Mouse (Mus musculus) heart, embryonic 13.5 days (tissue): ENCODE results near the gene Ugt1a7c. TPM values are rescaled to one million over a fixed set of nuclear protein-coding genes. Genes with fewer than 3 reads are reported as not detected.

ENCODE experiments used
- ATAC-seq: fragments of 200-750 bp; cut with Nextera tagmentation; 2 replicates; pipeline ENCODE4 v1.8.0; 2017; ENCODE audit warnings: moderate TSS enrichment; ENCODE audit not compliant: insufficient number of reproducible peaks, low FRiP score, low TSS enrichment; ENCODE audit errors: extremely low read depth
- H3K27ac ChIP-seq: fragments of 300-500 bp; sonication (generic); replicated peaks from 2 replicates; pipeline ENCODE4 v1.5.1; 2015; ENCODE audit warnings: moderate library complexity, mild to moderate bottlenecking, inconsistent platforms
- H3K27me3 ChIP-seq: fragments of 300-500 bp; sonication (generic); replicated peaks from 2 replicates; pipeline ENCODE4 v1.6.1; 2015; ENCODE audit warnings: mild to moderate bottlenecking, inconsistent platforms
- H3K36me3 ChIP-seq: fragments of 300-500 bp; sonication (generic); 2 replicates; pipeline ENCODE4 v1.6.1; 2015; ENCODE audit warnings: mild to moderate bottlenecking, inconsistent platforms
- H3K4me1 ChIP-seq: fragments of 300-500 bp; sonication (generic); 2 replicates; pipeline ENCODE4 v1.6.1; 2015; ENCODE audit warnings: inconsistent platforms
- H3K4me2 ChIP-seq: fragments of 300-500 bp; sonication (generic); 2 replicates; pipeline ENCODE4 v1.6.1; 2015; ENCODE audit warnings: inconsistent platforms, mild to moderate bottlenecking, moderate library complexity
- H3K4me3 ChIP-seq: fragments of 300-500 bp; sonication (generic); 2 replicates; pipeline ENCODE4 v1.5.1; 2015; ENCODE audit warnings: moderate library complexity, mild to moderate bottlenecking, inconsistent platforms
- H3K9ac ChIP-seq: fragments of 300-500 bp; sonication (generic); 2 replicates; pipeline ENCODE4 v1.6.1; 2015; ENCODE audit warnings: inconsistent platforms, mild to moderate bottlenecking, moderate library complexity
- H3K9me3 ChIP-seq: fragments of 300-500 bp; sonication (generic); 2 replicates; pipeline ENCODE4 v1.6.1; 2016; ENCODE audit warnings: inconsistent platforms
- WGBS: fragments of 180-500 bp; shearing (Covaris S2); methylation state at CpG from one replicate; pipeline ENCODE4 v1.1.7; 2015; ENCODE audit warnings: mixed read lengths; 5-methylcytosine and 5-hydroxymethylcytosine counted together
- polyA plus RNA-seq: library from polyadenylated mRNA; unstranded; fragments of >200 nt; fragmentation: Nextera tagmentation; extraction: Ambion mirVana; gene quantifications from 2 replicates; pipeline ENCODE4 v1.2.1, GENCODE M21; 2015

Gene Ugt1a7c
- polyA plus RNA-seq, 1 experiment from 2014 or later = 1.7 TPM

GRCm38 (mm10) chr1:88257681-88258080 is 162.8 kb downstream of the Ugt1a7c start:
- H3K27ac ChIP-seq = no peak overlapping the region
- no peaks in the 10 kb centered on the region for H3K27me3 ChIP-seq
- H3K9me3 ChIP-seq = peaks cover 50% of the 10 kb centered on the region
- no peak overlapping the region for H3K4me2 ChIP-seq
- no peak overlapping the region for H3K4me3 ChIP-seq
- H3K4me1 ChIP-seq = peaks cover 27% of the 10 kb centered on the region
- H3K9ac ChIP-seq = no peak overlapping the region
- WGBS = 73% methylated on average over 6 of the region's 6 CpGs
- ATAC-seq = no peak
- peaks cover 34% of the 10 kb centered on the region for H3K36me3 ChIP-seq

- WGBS = 64% methylated on average over 6 of the region's 6 CpGs
- H3K9me3 ChIP-seq = peaks cover 43% of the 10 kb centered on the region
These were observed 163.5 kb downstream of the Ugt1a7c start for GRCm38 (mm10) chr1:88258361-88258760.

GRCm38 (mm10) chr1:88258881-88259642 is 164.2 kb downstream of the Ugt1a7c start:
- no peak overlapping the region for H3K4me2 ChIP-seq
- WGBS = 60% methylated on average over 8 of the region's 8 CpGs
- H3K36me3 ChIP-seq = peaks cover 48% of the 10 kb centered on the region
- no peak overlapping the region; the same call in 1 of the 2 replicates for H3K27ac ChIP-seq
- no peak for ATAC-seq
- H3K4me1 ChIP-seq = peaks cover 30% of the 10 kb centered on the region
- peak overlapping the region; percentile 0; the same call in 1 of the 2 replicates for H3K9ac ChIP-seq
- no peak overlapping the region for H3K4me3 ChIP-seq
- H3K27me3 ChIP-seq = no peaks in the 10 kb centered on the region
- peaks cover 36% of the 10 kb centered on the region for H3K9me3 ChIP-seq

More at GRCm38 (mm10) chr1:88258361-88258760, 163.5 kb downstream of the Ugt1a7c start:
- peaks cover 30% of the 10 kb centered on the region for H3K4me1 ChIP-seq
- H3K36me3 ChIP-seq = peaks cover 41% of the 10 kb centered on the region
- H3K9ac ChIP-seq = no peak overlapping the region
- H3K4me2 ChIP-seq = no peak overlapping the region
- no peak for ATAC-seq
- no peak overlapping the region for H3K27ac ChIP-seq
- no peaks in the 10 kb centered on the region for H3K27me3 ChIP-seq
- H3K4me3 ChIP-seq = no peak overlapping the region

GRCm38 (mm10) chr1:88259643-88260024 is 164.8 kb downstream of the Ugt1a7c start:
- Histone ChIP-seq H3K4me3 (no peak overlapping the region), H3K27me3 (no peaks in the 10 kb centered on the region), H3K27ac (no peak overlapping the region; the same call in 1 of the 2 replicates), H3K4me2 (no peak overlapping the region), H3K9ac (peak overlapping the region; percentile 0; the same call in 1 of the 2 replicates), H3K36me3 (peaks cover 54% of the 10 kb centered on the region), H3K9me3 (peaks cover 31% of the 10 kb centered on the region), H3K4me1 (peaks cover 33% of the 10 kb centered on the region)
- no peak for ATAC-seq
- 70% methylated on average over 4 of the region's 4 CpGs for WGBS

GRCm38 (mm10) chr1:88260114-88260513 is 165.3 kb downstream of the Ugt1a7c start:
- Histone ChIP-seq H3K27me3 (no peaks in the 10 kb centered on the region), H3K36me3 (peaks cover 59% of the 10 kb centered on the region), H3K9ac (no peak overlapping the region), H3K9me3 (peaks cover 26% of the 10 kb centered on the region), H3K27ac (no peak overlapping the region), H3K4me2 (no peak overlapping the region), H3K4me3 (no peak overlapping the region), H3K4me1 (peaks cover 37% of the 10 kb centered on the region)
- no peak for ATAC-seq
- 69% methylated on average over 6 of the region's 6 CpGs for WGBS

- no peak for ATAC-seq
- H3K27ac ChIP-seq = no peak overlapping the region
- H3K9ac ChIP-seq = no peak overlapping the region
- peaks cover 65% of the 10 kb centered on the region for H3K36me3 ChIP-seq
- 81% methylated on average over 10 of the region's 10 CpGs for WGBS
- no peak overlapping the region for H3K4me3 ChIP-seq
- peaks cover 43% of the 10 kb centered on the region for H3K4me1 ChIP-seq
- H3K4me2 ChIP-seq = no peak overlapping the region
- H3K27me3 ChIP-seq = no peaks in the 10 kb centered on the region
- peaks cover 19% of the 10 kb centered on the region for H3K9me3 ChIP-seq
These were observed 165.9 kb downstream of the Ugt1a7c start for GRCm38 (mm10) chr1:88260604-88261377.

GRCm38 (mm10) chr1:88261706-88262105 is 166.8 kb downstream of the Ugt1a7c start:
- peaks cover 10% of the 10 kb centered on the region for H3K9me3 ChIP-seq

GRCm38 (mm10) chr1:88262255-88262654 is 167.4 kb downstream of the Ugt1a7c start:
- ATAC-seq = no peak
- Histone ChIP-seq H3K36me3 (peaks cover 80% of the 10 kb centered on the region), H3K9me3 (peaks cover 4% of the 10 kb centered on the region), H3K4me1 (peaks cover 43% of the 10 kb centered on the region), H3K27me3 (no peaks in the 10 kb centered on the region), H3K9ac (peak overlapping the region; percentile 0; the same call in 1 of the 2 replicates), H3K27ac (no peak overlapping the region), H3K4me3 (no peak overlapping the region), H3K4me2 (no peak overlapping the region)
- WGBS = 73% methylated on average over 4 of the region's 4 CpGs

More at GRCm38 (mm10) chr1:88261706-88262105, 166.8 kb downstream of the Ugt1a7c start:
- WGBS = 77% methylated on average over 7 of the region's 7 CpGs
- Histone ChIP-seq H3K9ac (no peak overlapping the region), H3K4me2 (no peak overlapping the region), H3K27me3 (no peaks in the 10 kb centered on the region), H3K27ac (no peak overlapping the region), H3K36me3 (peaks cover 75% of the 10 kb centered on the region), H3K4me1 (peaks cover 43% of the 10 kb centered on the region), H3K4me3 (no peak overlapping the region)
- no peak for ATAC-seq

- no peak overlapping the region for H3K27ac ChIP-seq
- no peak overlapping the region for H3K4me2 ChIP-seq
- H3K4me1 ChIP-seq = peaks cover 43% of the 10 kb centered on the region
- H3K9me3 ChIP-seq = no peaks in the 10 kb centered on the region
- no peak overlapping the region for H3K4me3 ChIP-seq
- H3K9ac ChIP-seq = no peak overlapping the region
- H3K36me3 ChIP-seq = peaks cover 87% of the 10 kb centered on the region
- WGBS = 74% methylated on average over 6 of the region's 6 CpGs
- no peaks in the 10 kb centered on the region for H3K27me3 ChIP-seq
- ATAC-seq = no peak
These were observed 168.1 kb downstream of the Ugt1a7c start for GRCm38 (mm10) chr1:88262961-88263360.

- no peak overlapping the region for H3K27ac ChIP-seq
- H3K27me3 ChIP-seq = no peaks in the 10 kb centered on the region
- no peak overlapping the region for H3K4me3 ChIP-seq
- no peak overlapping the region for H3K4me2 ChIP-seq
- no peak for ATAC-seq
- 90% methylated on average over 5 of the region's 5 CpGs for WGBS
- H3K9ac ChIP-seq = no peak overlapping the region
- H3K4me1 ChIP-seq = peaks cover 42% of the 10 kb centered on the region
- H3K9me3 ChIP-seq = no peaks in the 10 kb centered on the region
- peaks cover 95% of the 10 kb centered on the region for H3K36me3 ChIP-seq
These were observed 168.9 kb downstream of the Ugt1a7c start for GRCm38 (mm10) chr1:88263778-88264177.

GRCm38 (mm10) chr1:88264237-88264868 is 169.5 kb downstream of the Ugt1a7c start:
- H3K27ac ChIP-seq = no peak overlapping the region
- no peak for ATAC-seq
- H3K9ac ChIP-seq = no peak overlapping the region
- peaks cover 100% of the 10 kb centered on the region for H3K36me3 ChIP-seq
- H3K4me1 ChIP-seq = peaks cover 36% of the 10 kb centered on the region
- no peaks in the 10 kb centered on the region for H3K9me3 ChIP-seq
- no peak overlapping the region for H3K4me2 ChIP-seq
- no peaks in the 10 kb centered on the region for H3K27me3 ChIP-seq
- 77% methylated on average over 7 of the region's 7 CpGs for WGBS
- no peak overlapping the region for H3K4me3 ChIP-seq
